Mouse (Mus musculus): ENCODE results near the gene Raet1e.
"Not testable (repeated sequence)": the region's sequence is repeated elsewhere in the genome, so short reads cannot be mapped to it uniquely, and the experiment has no call there.

DNA sequence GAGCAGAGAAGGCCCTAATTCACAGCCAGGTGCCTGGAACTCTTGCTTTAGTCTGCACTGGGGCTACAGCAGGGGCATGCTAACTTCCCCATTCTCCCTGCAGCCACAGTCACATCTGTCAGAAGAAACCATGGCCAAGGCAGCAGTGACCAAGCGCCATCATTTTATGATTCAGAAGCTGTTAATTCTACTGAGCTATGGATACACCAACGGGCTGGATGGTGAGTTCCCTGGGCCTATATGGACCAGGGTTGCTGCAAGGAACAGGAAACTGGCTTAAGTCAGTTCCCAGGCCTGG lies 15.8 kb downstream of the Raet1e start:
- TF ChIP-seq CHD2 (IDR thresholded peaks at IDR 0.05; ENCODE audit: low read depth, low read length); MAFK (IDR thresholded peaks at IDR 0.05; ENCODE audit: insufficient read depth, low read depth, low read length); HCFC1 (IDR thresholded peaks at IDR 0.05; ENCODE audit: borderline replicate concordance, insufficient read depth, low read length); ZC3H11A (IDR thresholded peaks at IDR 0.05; ENCODE audit: borderline replicate concordance, low read depth, low read length): not testable (repeated sequence)
